Mouse (Mus musculus): ENCODE data around the gene Mettl25. TPM values are rescaled to one million over a fixed set of nuclear protein-coding genes. Genes with fewer than 3 reads are reported as not detected.

Mettl25 gene
- polyA plus RNA-seq, 1 experiment from 2014 or later = 11.4 TPM

GRCm38 (mm10) chr10:105788744-105789486 is 52.3 kb downstream of the Mettl25 start:
- Histone ChIP-seq H3K27ac (no peak overlapping the region), H3K9me3 (no peaks in the 10 kb centered on the region), H3K36me3 (peaks cover 6% of the 10 kb centered on the region; the same call in 1 of the 2 replicates), H3K4me3 (no peak overlapping the region), H3K27me3 (ENCODE audit: insufficient read depth, poor library complexity, severe bottlenecking) (no peaks in the 10 kb centered on the region), H3K4me1 (no peaks in the 10 kb centered on the region)
- 84% methylated on average over 17 of the region's 17 CpGs for WGBS
- no peak for DNase-seq (ENCODE audit: low spot score)

DNA sequence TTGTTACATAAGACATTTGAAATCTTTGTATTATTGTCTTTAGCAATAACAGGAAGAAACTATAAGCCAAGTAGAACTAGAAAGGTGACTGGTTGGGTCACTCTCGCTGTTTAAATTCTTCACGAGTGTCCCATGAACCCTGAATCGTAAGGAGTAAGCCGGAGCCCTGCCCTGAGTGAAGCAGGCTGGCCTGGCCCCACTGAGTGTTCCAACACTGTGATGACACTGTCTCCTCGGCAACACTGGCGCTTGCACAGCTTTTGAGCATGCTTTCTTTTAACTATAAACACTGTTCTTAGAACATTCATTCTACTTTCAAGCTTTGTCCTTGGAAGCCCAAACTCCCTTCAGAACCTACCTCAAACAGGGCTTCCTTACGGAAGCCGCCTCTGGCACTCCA is 57.4 kb downstream of the Mettl25 start:
- H3K27ac ChIP-seq = no peak overlapping the region
- no peak overlapping the region for H3K4me3 ChIP-seq
- WGBS = 84% methylated on average over 8 of the region's 8 CpGs
- DNase-seq (ENCODE audit: low spot score) = no peak
- no peaks in the 10 kb centered on the region for H3K9me3 ChIP-seq
- H3K27me3 ChIP-seq (ENCODE audit: insufficient read depth, poor library complexity, severe bottlenecking) = no peaks in the 10 kb centered on the region
- H3K36me3 ChIP-seq = peaks cover 3% of the 10 kb centered on the region; the same call in 1 of the 2 replicates
- no peaks in the 10 kb centered on the region for H3K4me1 ChIP-seq

GRCm38 (mm10) chr10:105774382-105774781 is 66.8 kb downstream of the Mettl25 start:
- no peaks in the 10 kb centered on the region for H3K27me3 ChIP-seq (ENCODE audit: insufficient read depth, poor library complexity, severe bottlenecking)
- WGBS = 12% methylated on average over 6 of the region's 6 CpGs

GRCm38 (mm10) chr10:105772821-105773302 is 68.3 kb downstream of the Mettl25 start:
- H3K27ac ChIP-seq = no peak overlapping the region
- H3K4me1 ChIP-seq = no peaks in the 10 kb centered on the region
- no peaks in the 10 kb centered on the region for H3K27me3 ChIP-seq (ENCODE audit: insufficient read depth, poor library complexity, severe bottlenecking)
- H3K9me3 ChIP-seq = no peaks in the 10 kb centered on the region
- WGBS = 92% methylated on average over 9 of the region's 9 CpGs
- DNase-seq (ENCODE audit: low spot score) = no peak
- H3K4me3 ChIP-seq = no peak overlapping the region
- H3K36me3 ChIP-seq = no peaks in the 10 kb centered on the region

More at GRCm38 (mm10) chr10:105774382-105774781, 66.8 kb downstream of the Mettl25 start:
- no peaks in the 10 kb centered on the region for H3K9me3 ChIP-seq
- no peaks in the 10 kb centered on the region for H3K36me3 ChIP-seq
- H3K27ac ChIP-seq = no peak overlapping the region
- H3K4me1 ChIP-seq = no peaks in the 10 kb centered on the region
- H3K4me3 ChIP-seq = no peak overlapping the region
- DNase-seq (ENCODE audit: low spot score) = peak; percentile 79

GRCm38 (mm10) chr10:105763959-105764358 is 77.2 kb downstream of the Mettl25 start:
- Histone ChIP-seq H3K27me3 (ENCODE audit: insufficient read depth, poor library complexity, severe bottlenecking) (no peaks in the 10 kb centered on the region), H3K9me3 (no peaks in the 10 kb centered on the region), H3K4me1 (no peaks in the 10 kb centered on the region), H3K36me3 (no peaks in the 10 kb centered on the region), H3K4me3 (no peak overlapping the region), H3K27ac (no peak overlapping the region)
- no peak for DNase-seq (ENCODE audit: low spot score)
- 88% methylated on average over 2 of the region's 2 CpGs for WGBS

DNA sequence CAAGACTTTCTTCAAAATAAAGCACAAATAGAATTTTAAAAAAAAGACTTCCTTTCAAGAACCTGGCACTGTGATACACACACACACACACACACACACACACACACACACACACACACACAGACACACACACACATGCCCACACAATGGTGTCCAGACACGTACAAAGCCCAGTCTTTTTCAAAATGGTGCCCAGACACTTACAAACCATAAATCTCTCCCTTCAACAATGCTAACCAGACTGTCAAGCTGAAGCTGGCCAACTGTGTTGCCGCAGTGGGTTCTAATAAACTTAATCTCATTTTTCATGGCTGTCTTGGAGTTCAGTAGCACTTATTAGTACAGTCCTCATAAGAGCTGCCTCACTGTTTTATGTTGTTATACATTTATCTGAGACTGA is 80.7 kb downstream of the Mettl25 start:
- no peak overlapping the region for H3K4me3 ChIP-seq
- H3K27me3 ChIP-seq (ENCODE audit: insufficient read depth, poor library complexity, severe bottlenecking) = no peaks in the 10 kb centered on the region
- H3K9me3 ChIP-seq = no peaks in the 10 kb centered on the region
- no peaks in the 10 kb centered on the region for H3K4me1 ChIP-seq
- 84% methylated on average over 2 of the region's 2 CpGs for WGBS
- no peaks in the 10 kb centered on the region for H3K36me3 ChIP-seq
- no peak for DNase-seq (ENCODE audit: low spot score)
- H3K27ac ChIP-seq = no peak overlapping the region

GRCm38 (mm10) chr10:105760046-105760445 is 81.1 kb downstream of the Mettl25 start:
- Histone ChIP-seq H3K9me3 (no peaks in the 10 kb centered on the region), H3K4me1 (no peaks in the 10 kb centered on the region), H3K27ac (no peak overlapping the region), H3K27me3 (ENCODE audit: insufficient read depth, poor library complexity, severe bottlenecking) (no peaks in the 10 kb centered on the region), H3K36me3 (no peaks in the 10 kb centered on the region), H3K4me3 (no peak overlapping the region)
- 68% methylated on average over 7 of the region's 7 CpGs for WGBS
- no peak for DNase-seq (ENCODE audit: low spot score)

DNA sequence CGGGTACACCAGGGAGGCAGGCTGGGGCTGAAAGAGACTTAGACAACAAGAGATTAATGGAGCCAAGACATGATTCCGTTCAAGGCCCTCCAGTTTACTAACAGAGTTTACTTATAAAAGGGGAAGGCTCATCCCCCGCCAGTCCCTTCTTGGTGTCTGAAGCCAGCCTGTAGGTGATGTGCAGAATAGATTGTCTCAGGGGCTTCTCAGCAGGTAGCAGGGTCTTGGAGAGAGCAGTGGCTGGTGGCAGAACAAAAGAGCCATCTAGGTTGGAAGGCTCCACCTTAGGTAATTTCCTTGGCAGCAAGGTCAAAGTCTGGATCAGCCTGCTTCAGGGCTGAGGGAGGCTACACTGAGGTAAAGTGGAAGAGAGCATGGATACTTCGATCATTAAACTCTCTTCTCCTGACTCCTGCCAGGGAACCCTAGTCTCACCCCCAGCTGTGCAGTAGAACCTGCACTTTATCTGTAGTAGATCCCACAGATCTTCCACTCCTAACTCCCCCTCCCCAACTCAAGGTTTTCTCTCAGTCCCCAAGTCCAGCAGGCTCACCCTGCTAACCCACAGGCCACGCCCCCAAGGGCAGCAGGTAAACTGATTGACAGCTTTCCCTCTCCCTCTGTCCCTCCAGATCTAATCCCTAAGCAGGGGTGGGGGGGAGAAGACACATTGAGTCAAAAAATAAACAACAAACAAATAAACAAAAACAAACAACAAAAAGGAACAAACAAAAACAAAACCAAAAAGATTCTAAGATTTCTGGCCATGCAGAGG is 87.2 kb downstream of the Mettl25 start:
- no peak overlapping the region for H3K4me3 ChIP-seq
- no peak overlapping the region for H3K27ac ChIP-seq
- WGBS = 64% methylated on average over 5 of the region's 5 CpGs
- no peaks in the 10 kb centered on the region for H3K36me3 ChIP-seq
- no peaks in the 10 kb centered on the region for H3K9me3 ChIP-seq
- no peaks in the 10 kb centered on the region for H3K4me1 ChIP-seq
- H3K27me3 ChIP-seq (ENCODE audit: insufficient read depth, poor library complexity, severe bottlenecking) = no peaks in the 10 kb centered on the region
- no peak for DNase-seq (ENCODE audit: low spot score)

DNA sequence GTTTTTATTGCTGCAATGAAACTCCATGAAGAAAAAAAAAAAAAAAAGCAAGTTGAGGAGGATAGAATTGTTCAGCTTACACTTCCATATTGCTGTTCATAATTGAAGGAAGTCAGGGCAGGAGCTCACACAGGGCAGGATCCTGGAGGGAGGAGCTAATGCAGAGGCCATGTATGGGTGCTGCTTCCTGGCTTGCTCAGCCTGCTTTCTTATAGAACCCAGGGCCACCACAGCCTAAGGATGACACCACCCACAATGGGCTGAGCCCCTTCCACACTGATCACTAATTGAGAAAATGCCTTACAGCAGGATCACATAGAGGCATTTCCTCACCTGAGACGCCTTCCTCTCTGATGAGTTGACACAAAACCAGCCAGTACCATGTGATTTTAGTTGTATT is 95.2 kb downstream of the Mettl25 start:
- no peak overlapping the region for H3K27ac ChIP-seq
- no peaks in the 10 kb centered on the region for H3K27me3 ChIP-seq (ENCODE audit: insufficient read depth, poor library complexity, severe bottlenecking)
- DNase-seq (ENCODE audit: low spot score) = no peak
- H3K9me3 ChIP-seq = no peaks in the 10 kb centered on the region
- H3K4me3 ChIP-seq = no peak overlapping the region
- 90% methylated on average over 1 of the region's 1 CpGs for WGBS
- H3K4me1 ChIP-seq = no peaks in the 10 kb centered on the region
- H3K36me3 ChIP-seq = no peaks in the 10 kb centered on the region

GRCm38 (mm10) chr10:105741736-105742135 is 99.4 kb downstream of the Mettl25 start:
- 68% methylated on average over 6 of the region's 6 CpGs for WGBS
- no peak overlapping the region for H3K4me3 ChIP-seq
- no peak for DNase-seq (ENCODE audit: low spot score)

DNA sequence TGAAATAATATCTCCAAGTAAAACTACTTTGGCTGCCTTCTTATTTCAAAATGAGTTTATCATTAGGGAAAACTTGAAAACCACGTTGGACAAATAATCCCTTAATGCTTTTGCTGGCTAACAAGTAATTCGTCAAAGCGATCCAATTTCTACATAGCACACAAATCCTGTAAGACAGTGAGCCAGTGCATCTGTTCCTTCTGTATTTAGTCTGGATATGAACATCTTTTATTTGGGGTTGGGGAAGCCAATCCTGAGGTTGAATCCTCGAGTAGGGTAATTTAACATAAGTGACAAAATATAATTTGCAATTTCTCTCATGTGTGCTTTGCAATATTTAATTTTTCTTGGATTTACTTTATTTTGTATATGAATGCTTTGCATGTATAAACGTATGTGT is 102.2 kb downstream of the Mettl25 start:
- no peaks in the 10 kb centered on the region for H3K9me3 ChIP-seq
- no peak for DNase-seq (ENCODE audit: low spot score)
- H3K27ac ChIP-seq = no peak overlapping the region
- no peaks in the 10 kb centered on the region for H3K4me1 ChIP-seq
- no peak overlapping the region for H3K4me3 ChIP-seq
- H3K27me3 ChIP-seq (ENCODE audit: insufficient read depth, poor library complexity, severe bottlenecking) = no peaks in the 10 kb centered on the region
- H3K36me3 ChIP-seq = no peaks in the 10 kb centered on the region
- 74% methylated on average over 5 of the region's 5 CpGs for WGBS

More at GRCm38 (mm10) chr10:105741736-105742135, 99.4 kb downstream of the Mettl25 start:
- no peak overlapping the region for H3K27ac ChIP-seq
- no peaks in the 10 kb centered on the region for H3K4me1 ChIP-seq
- no peaks in the 10 kb centered on the region for H3K9me3 ChIP-seq
- H3K36me3 ChIP-seq = no peaks in the 10 kb centered on the region
- no peaks in the 10 kb centered on the region for H3K27me3 ChIP-seq (ENCODE audit: insufficient read depth, poor library complexity, severe bottlenecking)

DNA sequence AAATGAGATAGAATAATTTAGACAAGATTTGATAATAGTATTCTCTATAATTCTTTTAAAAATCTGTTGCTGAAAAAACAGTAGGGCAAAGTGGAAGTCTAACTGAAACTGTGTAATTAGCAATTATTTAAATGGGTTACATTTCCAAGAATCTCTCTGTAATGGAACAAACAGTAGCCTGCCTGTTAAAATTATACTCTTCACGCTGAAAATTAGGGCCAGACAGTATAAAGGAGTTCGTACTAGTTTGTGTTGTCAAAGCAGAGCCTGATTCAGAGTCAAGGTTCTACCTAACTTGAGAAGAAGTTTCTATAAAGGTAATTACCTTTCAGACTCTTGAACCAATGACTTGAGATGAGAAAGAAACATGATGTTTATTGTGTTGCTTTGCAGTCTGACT is 113.4 kb downstream of the Mettl25 start:
- Histone ChIP-seq H3K9me3 (no peaks in the 10 kb centered on the region), H3K4me3 (no peak overlapping the region), H3K27ac (no peak overlapping the region), H3K27me3 (ENCODE audit: insufficient read depth, poor library complexity, severe bottlenecking) (no peaks in the 10 kb centered on the region), H3K36me3 (no peaks in the 10 kb centered on the region), H3K4me1 (no peaks in the 10 kb centered on the region)
- WGBS = 81% methylated on average over 2 of the region's 2 CpGs
- DNase-seq (ENCODE audit: low spot score) = no peak

DNA sequence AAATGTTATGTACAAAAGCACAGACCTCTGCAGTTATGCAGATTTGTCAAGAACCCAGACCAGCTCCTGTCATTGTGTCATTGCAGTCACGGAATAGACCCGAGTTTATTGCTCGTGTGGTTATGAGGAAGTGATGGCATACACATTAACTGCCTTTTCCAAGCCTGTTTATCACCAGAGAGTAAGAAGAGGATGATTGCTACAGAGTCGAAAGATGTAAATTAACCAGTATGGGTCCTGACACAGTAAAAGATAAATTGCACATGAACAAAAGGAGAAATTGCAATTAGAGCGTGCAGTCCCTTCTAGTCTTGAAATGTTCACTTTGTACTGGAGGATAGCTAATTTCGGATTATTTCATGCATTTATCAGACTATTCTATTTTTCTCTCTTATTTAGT is 113.8 kb downstream of the Mettl25 start:
- WGBS = 84% methylated on average over 6 of the region's 6 CpGs
- Histone ChIP-seq H3K36me3 (no peaks in the 10 kb centered on the region), H3K9me3 (no peaks in the 10 kb centered on the region), H3K27ac (no peak overlapping the region), H3K4me3 (no peak overlapping the region), H3K4me1 (no peaks in the 10 kb centered on the region), H3K27me3 (ENCODE audit: insufficient read depth, poor library complexity, severe bottlenecking) (no peaks in the 10 kb centered on the region)
- DNase-seq (ENCODE audit: low spot score) = no peak

Data from heart, embryonic 10.5 days (tissue).